Mouse (Mus musculus): ENCODE results near the gene Zc3hav1.
A peak's percentile ranks its signal among the peaks of the same experiment; 100 is the strongest.

Gene Zc3hav1

DNA sequence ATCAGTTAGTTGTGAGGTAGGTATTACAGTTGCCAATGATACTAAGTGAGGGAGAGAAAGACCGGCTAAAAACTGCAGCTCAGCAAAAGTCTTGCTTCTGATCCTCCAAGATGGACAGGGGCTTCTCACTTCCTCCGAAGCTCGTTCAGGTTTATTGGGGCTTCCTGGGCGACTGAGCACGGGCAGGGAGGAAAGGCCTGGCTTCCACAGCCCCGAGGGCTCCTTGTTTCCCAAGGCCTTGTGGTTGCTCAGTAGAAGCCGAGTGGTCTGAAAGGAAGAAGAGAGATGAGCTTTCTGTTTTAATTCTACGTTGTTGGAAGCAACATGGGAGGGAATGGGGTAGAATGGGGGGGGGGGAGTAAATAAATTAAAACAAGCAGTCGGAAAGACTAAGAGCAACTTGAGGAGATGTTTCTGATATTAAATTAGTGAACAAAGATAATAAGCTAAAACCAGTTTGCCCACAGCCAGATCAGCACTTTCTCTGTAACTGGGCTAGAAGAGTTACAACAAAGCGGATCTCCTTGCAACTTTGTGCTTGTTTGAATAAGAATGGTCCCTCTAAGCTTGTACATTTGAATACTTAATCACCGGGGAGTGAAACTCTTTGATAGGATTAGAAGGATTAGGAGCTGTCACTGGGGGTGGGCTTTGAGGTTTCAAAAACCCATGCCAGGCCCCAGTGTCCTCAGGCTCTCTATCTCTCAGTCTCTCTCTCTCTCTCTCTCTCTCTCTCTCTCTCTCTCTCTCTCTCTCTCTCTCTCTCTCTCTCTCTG, 61.3 kb downstream of the Zc3hav1 start:
- no peak for DNase-seq

DNA sequence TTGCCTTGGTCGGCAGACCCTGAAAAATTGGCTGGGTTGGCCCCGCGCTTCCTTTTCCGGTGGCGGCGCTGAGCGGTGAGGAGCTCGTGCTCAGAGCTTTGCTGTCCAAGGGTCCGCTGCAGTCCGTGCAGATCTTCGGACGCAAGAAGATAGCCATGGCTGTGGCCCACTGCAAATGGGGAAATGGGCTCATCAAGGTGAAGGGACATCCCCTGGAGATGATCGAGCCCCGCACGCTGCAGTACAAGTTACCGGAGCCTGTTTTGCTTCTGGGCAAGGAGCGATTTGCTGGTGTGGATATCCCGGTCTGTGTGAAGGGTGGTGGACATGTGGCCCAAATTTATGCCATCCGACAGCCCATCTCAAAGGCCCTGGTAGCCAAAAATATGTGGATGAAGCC, 70.0 kb downstream of the Zc3hav1 start:
- DNase-seq = no peak

DNA sequence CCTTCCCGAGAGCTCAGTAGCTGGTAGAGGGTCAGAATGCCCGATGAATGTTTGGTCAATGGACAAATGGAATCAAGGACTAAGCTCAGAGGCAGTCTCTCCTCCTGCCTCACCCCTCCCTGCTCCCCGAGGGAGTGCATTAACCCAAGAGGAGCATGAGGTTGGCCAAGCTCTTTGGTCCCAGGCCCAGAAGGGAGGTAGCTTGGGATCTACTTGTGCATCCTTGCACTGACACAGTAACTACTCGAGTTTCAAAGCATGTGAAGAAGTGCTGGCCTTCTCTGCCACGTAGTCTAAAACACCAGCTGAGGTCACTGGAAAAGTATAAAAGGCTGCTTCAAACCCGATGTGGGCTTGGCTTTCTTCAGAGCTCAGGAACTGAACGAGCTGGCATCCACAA, 89.9 kb downstream of the Zc3hav1 start:
- no peak for DNase-seq

DNA sequence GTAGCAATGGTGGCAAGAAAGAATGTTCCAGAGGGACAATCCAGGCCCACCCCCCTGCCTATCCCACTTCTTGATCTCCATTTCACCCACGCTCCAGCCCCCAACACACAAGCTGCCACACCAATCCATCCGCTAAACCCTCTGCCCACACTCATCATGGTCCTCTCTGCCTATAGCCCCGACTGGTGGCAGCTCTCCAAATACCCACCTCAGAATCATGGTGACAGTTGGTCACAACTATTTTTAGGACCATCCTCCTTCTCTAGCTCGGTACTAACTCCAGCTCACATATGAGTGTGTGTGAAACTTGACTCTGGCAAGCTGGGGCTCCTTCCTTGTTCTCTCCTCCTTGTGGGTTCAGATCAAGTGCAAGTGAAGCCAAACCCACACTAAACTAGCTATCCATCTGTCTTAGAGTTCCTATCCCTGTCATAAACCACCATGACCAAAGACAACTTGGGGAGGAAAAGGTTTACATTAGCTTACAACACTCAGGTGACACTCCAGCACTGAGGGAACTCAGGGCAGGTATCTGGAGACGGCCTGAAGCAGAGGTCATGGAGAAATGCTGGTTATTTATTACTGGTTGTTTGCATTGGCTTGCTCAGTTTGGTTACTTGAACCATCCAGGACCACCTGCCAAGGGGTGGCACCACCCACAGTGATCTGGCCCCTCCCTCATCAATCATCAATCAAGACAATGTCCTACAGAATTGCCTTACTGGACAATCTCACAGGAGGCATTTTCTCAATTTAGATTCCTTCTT, 90.8 kb downstream of the Zc3hav1 start:
- no peak for DNase-seq

DNA sequence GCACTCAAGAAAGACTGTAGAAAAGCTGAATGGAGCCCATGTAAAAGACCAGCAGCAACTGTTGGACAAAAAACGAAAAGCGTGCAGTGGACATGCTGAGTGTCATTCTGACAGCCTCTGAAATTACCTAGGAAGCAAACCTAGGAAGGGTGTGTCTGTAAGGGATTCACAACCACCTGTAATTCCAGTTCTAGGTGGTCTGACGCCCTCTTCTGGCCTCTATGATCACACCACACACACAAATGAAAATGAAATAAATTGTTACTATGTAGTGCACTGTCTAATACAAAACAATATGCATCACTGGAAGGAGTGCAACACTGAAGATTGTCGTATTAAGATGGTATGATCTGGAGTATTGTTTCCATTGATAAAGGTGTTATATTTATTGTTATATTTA, 92.5 kb downstream of the Zc3hav1 start:
- DNase-seq = no peak

DNA sequence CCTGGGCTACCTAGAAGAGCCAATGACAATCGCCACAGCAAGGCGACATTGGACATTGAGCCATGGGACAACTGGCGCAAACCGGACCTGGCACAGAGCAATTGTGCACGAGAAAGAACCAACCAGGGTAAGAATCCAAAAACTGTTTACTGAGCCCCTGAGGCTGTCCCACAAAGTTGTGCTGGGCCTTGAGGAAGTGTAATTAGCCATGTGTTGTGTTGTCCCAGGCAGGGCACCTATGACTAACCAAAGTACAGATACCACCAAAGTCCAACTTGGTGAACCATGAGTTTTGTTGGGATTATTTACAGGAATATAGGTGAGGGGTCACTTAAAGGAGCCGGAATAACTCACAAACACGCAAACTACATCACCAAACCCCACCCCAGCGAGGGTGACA, 96.9 kb downstream of the Zc3hav1 start:
- DNase-seq = peak; percentile 45 to 81

DNA sequence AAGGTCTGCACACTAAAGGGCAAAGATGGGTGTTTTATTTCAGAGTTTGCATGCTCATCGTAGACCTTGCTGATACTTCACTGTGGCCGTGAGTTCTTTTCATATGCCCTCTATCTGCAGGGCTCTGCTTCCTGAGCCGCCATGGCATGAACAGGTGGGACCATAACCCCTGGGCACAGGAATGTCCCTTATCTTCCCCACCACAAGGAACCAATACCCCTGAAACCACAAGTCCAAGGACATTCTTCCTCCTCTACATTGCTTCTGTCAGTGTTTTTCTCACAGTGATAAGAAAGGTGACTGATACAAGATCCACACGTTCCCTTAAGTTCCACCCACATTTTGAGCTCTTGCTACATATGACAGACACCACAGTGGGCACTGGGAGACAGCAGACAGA, 97.6 kb downstream of the Zc3hav1 start:
- DNase-seq = no peak

DNA sequence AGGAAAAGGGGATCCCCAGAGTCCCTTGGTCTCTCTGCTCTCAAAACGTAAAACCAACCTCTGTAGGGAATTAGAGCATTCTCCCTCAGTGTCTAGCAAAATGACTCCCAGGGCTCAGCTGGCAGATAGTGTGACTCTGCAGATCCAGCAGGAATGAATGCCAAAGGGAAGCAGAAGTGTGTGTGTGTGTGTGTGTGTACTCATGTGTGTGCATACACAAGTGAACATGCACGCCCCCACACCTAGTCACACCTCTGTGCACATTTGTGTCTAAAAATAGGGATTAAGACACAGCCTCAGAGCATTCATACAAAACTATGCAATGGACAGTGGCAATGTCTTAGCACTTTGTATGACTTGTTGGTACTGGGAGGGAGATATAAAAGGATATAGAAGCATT, 98.6 kb downstream of the Zc3hav1 start:
- DNase-seq = no peak

Data from kidney, postnatal 25 days (tissue).